Mouse (Mus musculus) cerebellum, postnatal 36 days (tissue): ENCODE measurements around the gene Asic2.
A peak's percentile ranks its signal among the peaks of the same experiment; 100 is the strongest.

Experiments
- DNase-seq, 2 experiments: peaks; one replicate each; pipeline ENCODE4 v3.0.0; 2021 to 2022; ENCODE audit warnings: mixed read lengths in 2 of 2

The Asic2 gene

GRCm38 (mm10) chr11:81706996-81707395 is 261.3 kb downstream of the Asic2 start:
- no peak for DNase-seq

- DNase-seq, result no peak
Observed at GRCm38 (mm10) chr11:81698008-81698407, 270.2 kb downstream of the Asic2 start.

GRCm38 (mm10) chr11:81695501-81695900 is 272.8 kb downstream of the Asic2 start:
- no peak for DNase-seq

GRCm38 (mm10) chr11:81680511-81680910 is 287.7 kb downstream of the Asic2 start:
- DNase-seq, result no peak

GRCm38 (mm10) chr11:81671724-81672123 is 296.5 kb downstream of the Asic2 start:
- DNase-seq, result no peak

GRCm38 (mm10) chr11:81670436-81670835 is 297.8 kb downstream of the Asic2 start:
- no peak for DNase-seq

GRCm38 (mm10) chr11:81658850-81659249 is 309.4 kb downstream of the Asic2 start:
- DNase-seq, result no peak

GRCm38 (mm10) chr11:81657121-81657520 is 311.1 kb downstream of the Asic2 start:
- no peak for DNase-seq

GRCm38 (mm10) chr11:81647828-81648227 is 320.4 kb downstream of the Asic2 start:
- DNase-seq, result no peak

- no peak for DNase-seq
Observed at GRCm38 (mm10) chr11:81645549-81645948, 322.7 kb downstream of the Asic2 start.

GRCm38 (mm10) chr11:81636356-81636755 is 331.9 kb downstream of the Asic2 start:
- no peak for DNase-seq

- peak; percentile 62 to 63 for DNase-seq
Observed at GRCm38 (mm10) chr11:81634360-81635350, 333.6 kb downstream of the Asic2 start.

- no peak for DNase-seq
Observed at GRCm38 (mm10) chr11:81625199-81625598, 343.1 kb downstream of the Asic2 start.

GRCm38 (mm10) chr11:81620516-81620915 is 347.7 kb downstream of the Asic2 start:
- no peak for DNase-seq

- DNase-seq, result no peak
Observed at GRCm38 (mm10) chr11:81616437-81616836, 351.8 kb downstream of the Asic2 start.

- DNase-seq, result no peak
Observed at GRCm38 (mm10) chr11:81613869-81614620, 354.2 kb downstream of the Asic2 start.

GRCm38 (mm10) chr11:81612798-81613540 is 355.3 kb downstream of the Asic2 start:
- DNase-seq, result peak; percentile 83 to 94

GRCm38 (mm10) chr11:81611948-81612797 is 356.1 kb downstream of the Asic2 start:
- DNase-seq, result peak; percentile 34 to 37

GRCm38 (mm10) chr11:81610506-81610905 is 357.8 kb downstream of the Asic2 start:
- DNase-seq, result no peak

GRCm38 (mm10) chr11:81602971-81603370 is 365.3 kb downstream of the Asic2 start:
- no peak for DNase-seq

- no peak for DNase-seq
Observed at GRCm38 (mm10) chr11:81601736-81602135, 366.5 kb downstream of the Asic2 start.

GRCm38 (mm10) chr11:81597601-81598000 is 370.7 kb downstream of the Asic2 start:
- DNase-seq, result no peak
